Mouse (Mus musculus): ENCODE data around the gene Prdm10.

- TF ChIP-seq POLR2A (IDR thresholded peaks at IDR 0.05; ENCODE audit: insufficient read length, low read depth) (peak; percentile 76), MYOG (IDR thresholded peaks at IDR 0.05; ENCODE audit: control insufficient read depth in 1 of 3, insufficient read depth in 1 of 3, insufficient read length in 2 of 3, low read depth in 2 of 3) (no peak)
Measured at GRCm38 (mm10) chr9:31279885-31280365, 413 bp upstream of the Prdm10 start.

Data from myocyte (in vitro differentiated cells).